Mouse (Mus musculus) kidney, postnatal 14 days (tissue): ENCODE data around the gene Zfp944.
"Not testable (repeated sequence)": the region's sequence is repeated elsewhere in the genome, so short reads cannot be mapped to it uniquely, and the experiment has no call there.

Experiments
- DNase-seq: peaks from one replicate; pipeline ENCODE4 v3.0.0; 2022; ENCODE audit warnings: mixed read lengths

Gene Zfp944

DNA sequence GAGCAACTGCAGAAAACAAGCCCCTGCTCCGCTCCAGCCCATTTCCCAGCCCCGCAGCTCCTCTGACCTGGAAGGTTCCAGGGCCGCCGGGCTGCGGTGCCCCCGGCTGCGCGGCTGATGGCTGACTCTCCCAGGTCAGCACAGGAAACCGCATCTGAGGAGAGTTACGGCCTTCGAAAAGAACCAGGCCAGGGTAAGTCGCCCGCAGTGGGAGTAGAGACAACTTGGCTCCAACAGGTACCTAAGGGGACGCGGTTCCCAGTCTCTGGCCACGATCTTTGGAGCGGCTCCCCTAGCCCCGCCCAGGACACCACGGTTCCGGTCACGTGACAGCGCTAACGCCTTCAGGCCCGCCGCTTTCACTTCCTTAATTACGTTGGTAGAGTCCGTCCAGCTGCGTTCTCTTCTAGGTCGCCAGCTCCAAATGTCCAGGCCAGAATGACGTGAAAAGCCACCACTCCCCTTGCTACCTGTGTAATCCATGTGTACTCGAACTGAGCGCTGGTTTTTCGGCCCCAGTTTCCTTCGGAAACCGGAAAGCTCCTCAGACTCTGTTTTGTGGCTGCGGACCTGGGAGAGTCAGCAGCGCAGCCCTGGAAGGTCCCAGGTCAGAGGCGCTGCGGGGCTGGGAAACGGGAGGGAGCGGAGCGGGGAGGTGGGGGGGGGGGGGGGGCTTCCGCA lies at the start of gene Zfp944, which contains the start of gene Zfp758:
Gene Zfp944 (minus strand): TSS at position 300 of the 681 bp plus-strand sequence.
Gene Zfp758 (plus strand): TSS at position 353 of the 681 bp plus-strand sequence.
- DNase-seq, result peak; percentile 64

- DNase-seq, result peak; percentile 47
Observed at GRCm38 (mm10) chr17:22410756-22411155, 49.6 kb upstream of the Zfp944 start.

DNA sequence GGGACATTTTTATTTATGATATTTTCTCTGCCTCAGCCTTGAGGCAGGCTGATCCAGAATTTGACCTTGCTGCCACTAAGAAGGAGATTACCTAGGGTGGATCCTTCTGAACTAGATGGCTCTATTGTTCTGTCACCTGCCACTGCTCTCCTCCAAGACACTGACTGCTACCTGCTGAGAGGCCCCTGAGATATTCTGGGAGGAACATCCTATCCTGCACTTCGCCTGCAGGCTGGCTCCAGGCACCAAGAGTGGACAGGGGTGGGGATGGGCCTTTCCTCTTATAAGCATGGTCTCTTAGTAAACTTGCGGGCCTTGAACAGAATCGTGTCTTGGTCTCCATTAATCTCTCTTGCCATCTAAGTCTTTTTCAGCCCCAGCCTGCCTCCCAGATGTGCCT lies 2.7 kb upstream of the Zfp944 start:
- DNase-seq, result no peak

- DNase-seq, result no peak
Observed at GRCm38 (mm10) chr17:22360572-22360971, 628 bp downstream of the Zfp944 start.

- peak; percentile 53 for DNase-seq
Observed at GRCm38 (mm10) chr17:22352794-22353193, 8.4 kb downstream of the Zfp944 start.

DNA sequence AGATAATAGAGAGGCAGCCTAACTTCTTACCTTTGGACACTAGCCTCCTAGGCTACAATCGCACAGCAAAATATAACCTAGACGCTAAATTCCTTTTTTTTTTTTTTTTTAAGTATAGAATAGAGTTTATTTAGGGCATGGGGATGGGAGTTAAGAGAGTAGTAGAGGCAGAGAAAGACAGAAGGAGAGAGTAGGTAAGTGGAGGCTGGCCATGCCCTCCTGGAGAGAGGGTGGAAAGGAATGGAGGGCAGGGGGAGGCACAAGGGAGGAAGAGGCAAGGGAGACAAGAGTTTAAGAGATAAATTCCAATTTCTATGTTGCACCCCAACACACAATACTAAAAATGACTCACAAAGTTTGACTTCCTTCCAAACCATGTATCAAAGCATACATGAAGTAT lies 46.0 kb downstream of the Zfp944 start:
- DNase-seq, result not testable (repeated sequence)

GRCm38 (mm10) chr17:22314730-22315226 lies 46.4 kb downstream of the Zfp944 start, which contains the start of gene CT030661.1:
TSS of gene CT030661.1 (minus strand) at chr17:22314837.
- peak; percentile 95 for DNase-seq

DNA sequence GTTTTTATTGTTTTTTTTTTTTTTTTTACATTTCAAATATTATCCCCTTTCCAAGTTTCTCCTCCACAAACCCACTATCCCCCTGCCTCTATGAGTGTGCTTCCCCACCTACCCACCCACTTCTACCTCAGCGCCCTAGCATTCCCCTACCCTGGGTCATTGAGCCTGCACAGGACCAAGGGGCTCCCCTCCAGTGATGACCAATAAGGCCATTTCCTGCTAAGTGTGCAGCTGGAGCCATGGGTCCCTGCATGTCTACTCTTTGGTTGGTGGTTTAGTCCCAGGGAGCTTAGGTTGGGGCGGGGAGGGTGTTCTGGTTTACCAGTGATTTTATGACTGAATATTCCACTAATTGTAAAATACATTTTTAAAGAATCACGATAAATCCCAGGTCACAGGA lies 47.0 kb downstream of the Zfp944 start:
- DNase-seq, result not testable (repeated sequence)
